22 mouse cellular contexts compared by ENCODE assay signal in genomic region chr6:67193591-67193990, GRCm38 (mm10). TPM values are rescaled to one million over a fixed set of nuclear protein-coding genes. Genes with fewer than 3 reads are reported as not detected.
DNase-seq lines count a peak whose midpoint lies in the region; ATAC-seq and TF ChIP-seq lines count a peak whose summit lies in the region.
"Had no signal": no experiment of that assay in that cellular context is flagged by ENCODE, and none has a peak within 500 bp of the region (broad histone marks: within the 10 kb centered on the region; RNA-seq: fewer than 3 reads in every experiment).

No protein-coding gene starts in this region.

- H3K4me3 ChIP-seq in stomach, postnatal 0 days (ENCODE audit: low read depth, low read length): no peak overlapping the region
- H3K4me3 ChIP-seq in forebrain, embryonic 13.5 days: no peak overlapping the region
- H3K4me3 ChIP-seq: embryonic facial prominence, embryonic 13.5 days; embryonic facial prominence, embryonic 15.5 days; erythroblast, embryonic 14.5 days; forebrain, embryonic 10.5 days; forebrain, embryonic 12.5 days; forebrain, embryonic 15.5 days had no signal

- no peak overlapping the region for H3K9ac ChIP-seq in stomach, postnatal 0 days (ENCODE audit: low read length)
- H3K9ac ChIP-seq in forebrain, embryonic 13.5 days: no peak overlapping the region
- H3K9ac ChIP-seq: embryonic facial prominence, embryonic 13.5 days; embryonic facial prominence, embryonic 15.5 days; forebrain, embryonic 12.5 days; forebrain, embryonic 15.5 days had no signal

- DNase-seq in urinary bladder, adult 18-20 months (ENCODE audit: low spot score in 2 of 2): peak; percentile 8 to 59
- no peak for DNase-seq in urinary bladder, postnatal 25 days (ENCODE audit: low spot score)
- DNase-seq in urinary bladder, postnatal 36 days (ENCODE audit: low spot score in 2 of 2): peak; percentile 37 to 42
- no peak for DNase-seq in urinary bladder, postnatal 10 days (ENCODE audit: low spot score)
- peak; percentile 38 for DNase-seq in stomach, postnatal 0 days (ENCODE audit: low spot score)
- DNase-seq: adrenal gland, adult 2 months; adrenal gland, postnatal 10 days; adrenal gland, postnatal 25 days; cerebellum, adult 11 months; cerebellum, adult 18-20 months; cerebellum, adult 8-10 months; cerebellum, adult 9-11 months; cerebellum, postnatal 14 days; cerebellum, postnatal 36 days; embryo, embryonic 11 days had no signal

- ATAC-seq in stomach, postnatal 0 days (ENCODE audit: low FRiP score, low TSS enrichment): no peak
- no peak for ATAC-seq in forebrain, embryonic 13.5 days
- ATAC-seq: forebrain, embryonic 15.5 days had no signal

- no peak for TF ChIP-seq CTCF in stomach, postnatal 0 days (IDR thresholded peaks at IDR 0.05; ENCODE audit: low read depth)

- WGBS in stomach, postnatal 0 days: 38% methylated on average over 2 of the region's 2 CpGs
- 97% methylated on average over 2 of the region's 2 CpGs for WGBS in forebrain, embryonic 13.5 days

- H3K9me3 ChIP-seq in stomach, postnatal 0 days (ENCODE audit: control insufficient read depth, low read length): no peaks in the 10 kb centered on the region
- H3K9me3 ChIP-seq in forebrain, embryonic 13.5 days (replicated peaks): no peaks in the 10 kb centered on the region
- H3K9me3 ChIP-seq: embryonic facial prominence, embryonic 13.5 days; embryonic facial prominence, embryonic 15.5 days; forebrain, embryonic 10.5 days; forebrain, embryonic 12.5 days; forebrain, embryonic 15.5 days had no signal

- H3K27me3 ChIP-seq in stomach, postnatal 0 days (ENCODE audit: control insufficient read depth, insufficient read depth, low read length): no peaks in the 10 kb centered on the region
- H3K27me3 ChIP-seq in forebrain, embryonic 13.5 days: no peaks in the 10 kb centered on the region
- H3K27me3 ChIP-seq: embryonic facial prominence, embryonic 15.5 days; forebrain, embryonic 12.5 days; forebrain, embryonic 15.5 days had no signal

- no peak overlapping the region for H3K4me2 ChIP-seq in stomach, postnatal 0 days (replicated peaks; ENCODE audit: low read depth)
- H3K4me2 ChIP-seq in forebrain, embryonic 13.5 days: no peak overlapping the region
- H3K4me2 ChIP-seq: embryonic facial prominence, embryonic 13.5 days; embryonic facial prominence, embryonic 15.5 days; forebrain, embryonic 12.5 days; forebrain, embryonic 15.5 days had no signal

- no peaks in the 10 kb centered on the region for H3K4me1 ChIP-seq in stomach, postnatal 0 days (replicated peaks; ENCODE audit: control insufficient read depth, insufficient read depth)
- H3K4me1 ChIP-seq in forebrain, embryonic 13.5 days: no peaks in the 10 kb centered on the region
- H3K4me1 ChIP-seq: forebrain, embryonic 15.5 days had no signal

- H3K36me3 ChIP-seq in stomach, postnatal 0 days (ENCODE audit: control insufficient read depth, insufficient read depth, low read length): no peaks in the 10 kb centered on the region
- H3K36me3 ChIP-seq in forebrain, embryonic 13.5 days (ENCODE audit: poor library complexity, severe bottlenecking): no peaks in the 10 kb centered on the region
- H3K36me3 ChIP-seq: embryonic facial prominence, embryonic 13.5 days; embryonic facial prominence, embryonic 15.5 days; forebrain, embryonic 10.5 days; forebrain, embryonic 12.5 days; forebrain, embryonic 15.5 days had no signal

- no peak for TF ChIP-seq EP300 in stomach, postnatal 0 days (optimal IDR thresholded peaks at IDR 0.05)

- 0 out of 2 replicates have a peak overlapping the region, but pooled peaks have one; percentile 1 for H3K27ac ChIP-seq in stomach, postnatal 0 days (replicated peaks)
- no peak overlapping the region for H3K27ac ChIP-seq in forebrain, embryonic 13.5 days
- H3K27ac ChIP-seq: embryonic facial prominence, embryonic 13.5 days; embryonic facial prominence, embryonic 15.5 days; forebrain, embryonic 10.5 days; forebrain, embryonic 12.5 days; forebrain, embryonic 15.5 days had no signal

RNA-seq across cellular contexts. Expression of gene Serbp1, which starts 44.4 kb away (rescaled TPM):
- 281 and 284 TPM in 2 replicates for polyA plus RNA-seq in stomach, postnatal 0 days (2015; fragmentation: Nextera tagmentation; extraction: Ambion mirVana)
- 351 and 352 TPM in 2 replicates for polyA plus RNA-seq in forebrain, embryonic 13.5 days (2015; fragmentation: Nextera tagmentation; extraction: Ambion mirVana)

Comparison
In these comparisons a context has a peak if more than half of its experiments do, and no peak if none do; other contexts are left out.
1. DNase-seq: peak in urinary bladder, adult 18-20 months (2 of 2), urinary bladder, postnatal 36 days (2 of 2) and stomach, postnatal 0 days (single experiment); none in urinary bladder, postnatal 25 days (single experiment) and urinary bladder, postnatal 10 days (single experiment).